Mouse (Mus musculus): ENCODE data around the gene Scarb2. TPM values are rescaled to one million over a fixed set of nuclear protein-coding genes. Genes with fewer than 3 reads are reported as not detected.
A peak's percentile ranks its signal among the peaks of the same experiment; 100 is the strongest.

The Scarb2 gene
- polyA plus RNA-seq, 1 experiment from 2014 or later = 24.6 TPM

DNA sequence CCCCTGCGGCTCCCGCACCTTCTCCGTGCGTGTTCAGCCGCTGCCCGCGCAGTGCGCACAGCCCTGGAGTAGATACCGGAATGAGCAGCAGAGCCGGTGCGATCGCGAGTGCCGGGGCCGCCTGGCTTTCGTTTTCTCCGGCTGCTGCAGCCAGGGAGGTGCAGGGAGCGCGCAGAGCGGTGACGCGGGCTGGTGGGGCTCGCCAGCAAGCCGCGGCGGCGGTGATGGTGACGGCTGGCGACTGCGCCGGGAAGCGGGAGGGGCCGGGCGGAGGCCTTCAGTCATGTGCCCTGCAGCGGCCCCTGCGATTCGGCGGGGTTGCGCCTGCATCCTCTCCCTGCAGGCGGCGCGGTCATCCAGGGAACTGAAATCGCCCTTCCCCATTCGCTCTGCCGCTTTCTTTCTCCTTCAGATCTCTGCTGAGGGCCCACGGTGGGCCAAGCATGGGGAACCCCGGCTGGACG, 1.2 kb downstream of the Scarb2 start:
- Histone ChIP-seq H3K36me3 (no peaks in the 10 kb centered on the region), H3K9me3 (no peaks in the 10 kb centered on the region), H3K9ac (replicated peaks) (peak overlapping the region; percentile 93), H3K4me1 (peaks cover 27% of the 10 kb centered on the region), H3K4me2 (replicated peaks) (peak overlapping the region; percentile 64), H3K27me3 (no peaks in the 10 kb centered on the region), H3K4me3 (peak overlapping the region; percentile 79), H3K27ac (replicated peaks) (peak overlapping the region; percentile 99)
- ATAC-seq (replicated peaks) = peak; percentile 97
- WGBS = under 1% methylated on average over 48 of the region's 48 CpGs

DNA sequence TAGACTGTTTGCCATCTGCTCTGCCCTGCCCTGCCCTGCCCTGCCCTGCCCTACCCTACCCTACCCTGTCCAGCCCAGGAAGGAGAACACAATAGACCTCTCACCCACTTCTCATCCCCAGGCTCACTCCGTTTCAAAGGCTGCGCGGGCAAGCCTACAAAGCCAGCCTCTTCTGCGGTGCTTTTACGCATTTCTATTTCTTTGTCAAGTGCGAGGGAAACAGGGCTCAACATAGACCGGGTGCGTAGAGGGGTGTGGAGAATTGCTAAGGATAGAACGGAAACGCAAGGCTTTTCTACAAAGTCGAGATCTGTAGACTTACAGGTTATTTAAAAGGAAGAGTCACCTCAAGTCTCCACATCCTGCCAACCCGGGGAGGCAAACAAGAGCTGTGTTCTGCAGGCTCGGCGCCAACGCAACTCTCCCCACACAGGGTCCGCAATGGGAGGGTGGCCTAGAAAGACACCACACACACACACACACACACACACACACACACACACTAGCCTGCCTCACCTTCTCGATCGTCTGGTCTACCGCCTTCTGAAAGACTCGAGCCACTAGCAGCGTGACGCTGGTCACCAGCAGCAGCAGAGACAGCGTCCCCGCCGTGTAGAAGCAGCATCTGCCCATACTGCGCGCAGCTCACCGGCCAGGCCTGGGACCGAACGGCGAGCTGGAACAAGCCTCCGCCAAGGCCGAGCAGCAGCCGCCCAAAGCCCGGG, 1.8 kb downstream of the Scarb2 start:
- under 1% methylated on average over 35 of the region's 35 CpGs for WGBS
- H3K4me2 ChIP-seq (replicated peaks) = peak overlapping the region; percentile 64
- peak overlapping the region; percentile 99 for H3K27ac ChIP-seq (replicated peaks)
- no peaks in the 10 kb centered on the region for H3K36me3 ChIP-seq
- H3K4me1 ChIP-seq = peaks cover 27% of the 10 kb centered on the region
- H3K9ac ChIP-seq (replicated peaks) = peak overlapping the region; percentile 93
- peak; percentile 86 for ATAC-seq (replicated peaks)
- no peaks in the 10 kb centered on the region for H3K9me3 ChIP-seq
- H3K4me3 ChIP-seq = peak overlapping the region; percentile 79
- H3K27me3 ChIP-seq = no peaks in the 10 kb centered on the region

GRCm38 (mm10) chr5:92503856-92504618, 2.6 kb downstream of the Scarb2 start:
- Histone ChIP-seq H3K27me3 (no peaks in the 10 kb centered on the region), H3K4me3 (peak overlapping the region; percentile 79), H3K4me1 (peaks cover 32% of the 10 kb centered on the region), H3K36me3 (no peaks in the 10 kb centered on the region), H3K9me3 (no peaks in the 10 kb centered on the region), H3K9ac (replicated peaks) (peak overlapping the region; percentile 93), H3K27ac (replicated peaks) (peak overlapping the region; percentile 99), H3K4me2 (replicated peaks) (peak overlapping the region; percentile 64)
- ATAC-seq (replicated peaks) = no peak
- 8% methylated on average over 7 of the region's 7 CpGs for WGBS

GRCm38 (mm10) chr5:92503356-92503847, 3.2 kb downstream of the Scarb2 start:
- Histone ChIP-seq H3K36me3 (no peaks in the 10 kb centered on the region), H3K9ac (replicated peaks) (peak overlapping the region; percentile 93), H3K27me3 (no peaks in the 10 kb centered on the region), H3K4me2 (replicated peaks) (peak overlapping the region; percentile 64), H3K9me3 (no peaks in the 10 kb centered on the region), H3K27ac (replicated peaks) (no peak overlapping the region), H3K4me1 (peaks cover 38% of the 10 kb centered on the region), H3K4me3 (peak overlapping the region; percentile 79)
- no peak for ATAC-seq (replicated peaks)
- WGBS = 56% methylated on average over 9 of the region's 9 CpGs

GRCm38 (mm10) chr5:92499378-92499777, 7.3 kb downstream of the Scarb2 start:
- Histone ChIP-seq H3K4me2 (replicated peaks) (no peak overlapping the region), H3K9me3 (no peaks in the 10 kb centered on the region), H3K4me1 (peaks cover 45% of the 10 kb centered on the region), H3K27ac (replicated peaks) (peak overlapping the region; percentile 49; the same call in 1 of the 2 replicates), H3K27me3 (no peaks in the 10 kb centered on the region), H3K9ac (replicated peaks) (no peak overlapping the region), H3K4me3 (no peak overlapping the region), H3K36me3 (no peaks in the 10 kb centered on the region)
- WGBS = 81% methylated on average over 3 of the region's 3 CpGs
- no peak for ATAC-seq (replicated peaks)

GRCm38 (mm10) chr5:92498661-92499060, 8.0 kb downstream of the Scarb2 start:
- Histone ChIP-seq H3K27ac (replicated peaks) (peak overlapping the region; percentile 49; the same call in 1 of the 2 replicates), H3K27me3 (no peaks in the 10 kb centered on the region), H3K4me2 (replicated peaks) (no peak overlapping the region), H3K9ac (replicated peaks) (no peak overlapping the region), H3K9me3 (no peaks in the 10 kb centered on the region), H3K36me3 (no peaks in the 10 kb centered on the region), H3K4me3 (no peak overlapping the region), H3K4me1 (peaks cover 38% of the 10 kb centered on the region)
- peak; percentile 33; the same call in 1 of the 2 replicates for ATAC-seq (replicated peaks)
- 33% methylated on average over 5 of the region's 5 CpGs for WGBS

GRCm38 (mm10) chr5:92498225-92498624, 8.4 kb downstream of the Scarb2 start:
- peaks cover 33% of the 10 kb centered on the region for H3K4me1 ChIP-seq
- ATAC-seq (replicated peaks) = no peak
- no peak overlapping the region for H3K27ac ChIP-seq (replicated peaks)
- no peak overlapping the region for H3K4me3 ChIP-seq
- H3K36me3 ChIP-seq = no peaks in the 10 kb centered on the region
- 85% methylated on average over 3 of the region's 3 CpGs for WGBS
- no peak overlapping the region for H3K4me2 ChIP-seq (replicated peaks)
- no peak overlapping the region for H3K9ac ChIP-seq (replicated peaks)
- H3K9me3 ChIP-seq = no peaks in the 10 kb centered on the region
- no peaks in the 10 kb centered on the region for H3K27me3 ChIP-seq

- ATAC-seq (replicated peaks) = no peak
- Histone ChIP-seq H3K4me2 (replicated peaks) (no peak overlapping the region), H3K4me3 (no peak overlapping the region), H3K36me3 (no peaks in the 10 kb centered on the region), H3K27ac (replicated peaks) (no peak overlapping the region), H3K4me1 (peaks cover 28% of the 10 kb centered on the region), H3K9me3 (no peaks in the 10 kb centered on the region), H3K27me3 (no peaks in the 10 kb centered on the region), H3K9ac (replicated peaks) (no peak overlapping the region)
- 92% methylated on average over 7 of the region's 7 CpGs for WGBS
Observed at GRCm38 (mm10) chr5:92495771-92496409, 10.7 kb downstream of the Scarb2 start.

- Histone ChIP-seq H3K27me3 (no peaks in the 10 kb centered on the region), H3K4me1 (peaks cover 33% of the 10 kb centered on the region), H3K4me3 (no peak overlapping the region), H3K9me3 (no peaks in the 10 kb centered on the region), H3K27ac (replicated peaks) (no peak overlapping the region), H3K4me2 (replicated peaks) (no peak overlapping the region), H3K9ac (replicated peaks) (no peak overlapping the region), H3K36me3 (no peaks in the 10 kb centered on the region)
- no peak for ATAC-seq (replicated peaks)
- 55% methylated on average over 4 of the region's 4 CpGs for WGBS
Observed at GRCm38 (mm10) chr5:92495291-92495690, 11.3 kb downstream of the Scarb2 start.

- 77% methylated on average over 7 of the region's 7 CpGs for WGBS
- Histone ChIP-seq H3K4me2 (replicated peaks) (no peak overlapping the region), H3K27ac (replicated peaks) (no peak overlapping the region), H3K27me3 (no peaks in the 10 kb centered on the region), H3K4me1 (peaks cover 34% of the 10 kb centered on the region), H3K9ac (replicated peaks) (no peak overlapping the region), H3K4me3 (no peak overlapping the region), H3K9me3 (no peaks in the 10 kb centered on the region), H3K36me3 (no peaks in the 10 kb centered on the region)
- ATAC-seq (replicated peaks) = no peak
Observed at GRCm38 (mm10) chr5:92493423-92493822, 13.2 kb downstream of the Scarb2 start.

- Histone ChIP-seq H3K36me3 (0 out of 2 replicates have a peak, but pooled peaks cover 4% of the 10 kb centered on the region), H3K27me3 (no peaks in the 10 kb centered on the region), H3K4me1 (peaks cover 24% of the 10 kb centered on the region), H3K27ac (replicated peaks) (no peak overlapping the region), H3K9me3 (no peaks in the 10 kb centered on the region), H3K9ac (replicated peaks) (no peak overlapping the region), H3K4me2 (replicated peaks) (no peak overlapping the region), H3K4me3 (no peak overlapping the region)
- WGBS = 75% methylated on average over 4 of the region's 4 CpGs
- no peak for ATAC-seq (replicated peaks)
Observed at GRCm38 (mm10) chr5:92490779-92491178, 15.9 kb downstream of the Scarb2 start.

- Histone ChIP-seq H3K36me3 (0 out of 2 replicates have a peak, but pooled peaks cover 7% of the 10 kb centered on the region), H3K4me2 (replicated peaks) (no peak overlapping the region), H3K4me3 (no peak overlapping the region), H3K27ac (replicated peaks) (no peak overlapping the region), H3K9ac (replicated peaks) (no peak overlapping the region), H3K9me3 (no peaks in the 10 kb centered on the region), H3K27me3 (no peaks in the 10 kb centered on the region), H3K4me1 (peaks cover 21% of the 10 kb centered on the region)
- no peak for ATAC-seq (replicated peaks)
- WGBS = 92% methylated on average over 3 of the region's 3 CpGs
Observed at GRCm38 (mm10) chr5:92490304-92490703, 16.3 kb downstream of the Scarb2 start.

Data from forebrain, embryonic 15.5 days (tissue).